Mouse (Mus musculus): ENCODE data around the gene Vamp2. TPM values are rescaled to one million over a fixed set of nuclear protein-coding genes. Genes with fewer than 3 reads are reported as not detected.

Vamp2 gene
- polyA plus RNA-seq, 1 experiment: 43.1 TPM

GRCm38 (mm10) chr11:69128426-69129122 is 40.3 kb downstream of the Vamp2 start:
- no peak overlapping the region for H3K4me3 ChIP-seq (ENCODE audit: control insufficient read depth, low read depth, low read length)
- H3K27ac ChIP-seq (ENCODE audit: control insufficient read depth, insufficient read depth, low read depth, low read length): no peak overlapping the region
- no peaks in the 10 kb centered on the region for H3K36me3 ChIP-seq (ENCODE audit: control insufficient read depth, insufficient read depth, low read length)
- H3K27me3 ChIP-seq (ENCODE audit: control insufficient read depth, insufficient read depth, low read length): no peaks in the 10 kb centered on the region
- no peak for TF ChIP-seq POLR2A (IDR thresholded peaks at IDR 0.05; ENCODE audit: control insufficient read depth, low read depth, low read length)
- TF ChIP-seq CTCF (IDR thresholded peaks at IDR 0.05; ENCODE audit: control insufficient read depth, insufficient read depth, insufficient replicate concordance, low read depth, low read length): no peak
- H3K4me1 ChIP-seq (ENCODE audit: control insufficient read depth, insufficient read depth, low read length): peaks cover 13% of the 10 kb centered on the region

DNA sequence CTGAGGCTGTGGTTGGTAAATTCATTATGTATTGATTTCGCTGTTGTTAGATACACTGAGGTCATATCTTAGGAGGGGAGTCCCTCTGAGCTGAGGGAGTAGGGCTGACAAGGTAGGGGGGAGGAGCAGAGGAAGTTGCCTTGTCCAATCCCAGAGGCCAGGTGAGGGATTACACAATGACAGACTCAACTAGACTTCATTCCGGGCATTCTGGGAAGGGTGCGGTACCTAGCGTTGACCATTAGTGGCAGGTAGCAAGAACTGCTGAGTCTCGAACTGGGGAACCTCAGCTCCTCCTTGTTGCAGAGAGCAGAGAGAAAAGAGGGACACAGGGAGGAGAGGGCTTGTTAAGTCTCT is 45.3 kb downstream of the Vamp2 start:
- Histone ChIP-seq H3K27me3 (ENCODE audit: control insufficient read depth, insufficient read depth, low read length) (no peaks in the 10 kb centered on the region), H3K27ac (ENCODE audit: control insufficient read depth, insufficient read depth, low read depth, low read length) (no peak overlapping the region)
- TF ChIP-seq CTCF (IDR thresholded peaks at IDR 0.05; ENCODE audit: control insufficient read depth, insufficient read depth, insufficient replicate concordance, low read depth, low read length): no peak
- no peak for TF ChIP-seq POLR2A (IDR thresholded peaks at IDR 0.05; ENCODE audit: control insufficient read depth, low read depth, low read length)

GRCm38 (mm10) chr11:69133923-69134621 is 45.8 kb downstream of the Vamp2 start:
- Histone ChIP-seq H3K4me1 (ENCODE audit: control insufficient read depth, insufficient read depth, low read length) (peaks cover 8% of the 10 kb centered on the region), H3K36me3 (ENCODE audit: control insufficient read depth, insufficient read depth, low read length) (no peaks in the 10 kb centered on the region), H3K4me3 (ENCODE audit: control insufficient read depth, low read depth, low read length) (peak overlapping the region; percentile 42), H3K27me3 (ENCODE audit: control insufficient read depth, insufficient read depth, low read length) (no peaks in the 10 kb centered on the region), H3K27ac (ENCODE audit: control insufficient read depth, insufficient read depth, low read depth, low read length) (no peak overlapping the region)
- TF ChIP-seq CTCF (IDR thresholded peaks at IDR 0.05; ENCODE audit: control insufficient read depth, insufficient read depth, insufficient replicate concordance, low read depth, low read length) (peak; percentile 2; the same call in 1 of the 2 replicates), POLR2A (IDR thresholded peaks at IDR 0.05; ENCODE audit: control insufficient read depth, low read depth, low read length) (peak; percentile 21; the same call in 1 of the 2 replicates)

More for the DNA sequence above, 45.3 kb downstream of the Vamp2 start:
- no peaks in the 10 kb centered on the region for H3K36me3 ChIP-seq (ENCODE audit: control insufficient read depth, insufficient read depth, low read length)
- no peak overlapping the region for H3K4me3 ChIP-seq (ENCODE audit: control insufficient read depth, low read depth, low read length)
- H3K4me1 ChIP-seq (ENCODE audit: control insufficient read depth, insufficient read depth, low read length): peaks cover 8% of the 10 kb centered on the region

DNA sequence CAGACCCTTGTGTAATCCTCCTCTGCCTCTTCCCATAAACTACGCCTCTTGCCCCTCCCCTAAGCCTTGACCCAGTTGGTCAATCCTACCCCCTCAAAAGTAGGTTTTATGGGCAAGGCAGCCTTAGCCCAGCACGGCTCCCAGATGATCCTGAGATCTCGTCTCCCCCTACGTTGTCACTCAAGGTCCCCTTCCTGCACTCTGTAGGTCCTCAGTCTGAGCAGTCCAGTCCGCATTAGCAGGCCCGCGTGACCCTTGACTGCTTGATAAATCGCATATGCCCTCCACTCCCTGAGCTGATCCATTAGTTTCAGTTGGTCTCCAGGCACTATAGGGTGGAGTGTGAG is 46.3 kb downstream of the Vamp2 start:
- Histone ChIP-seq H3K36me3 (ENCODE audit: control insufficient read depth, insufficient read depth, low read length) (no peaks in the 10 kb centered on the region), H3K27me3 (ENCODE audit: control insufficient read depth, insufficient read depth, low read length) (no peaks in the 10 kb centered on the region), H3K4me1 (ENCODE audit: control insufficient read depth, insufficient read depth, low read length) (peaks cover 8% of the 10 kb centered on the region), H3K27ac (ENCODE audit: control insufficient read depth, insufficient read depth, low read depth, low read length) (no peak overlapping the region), H3K4me3 (ENCODE audit: control insufficient read depth, low read depth, low read length) (peak overlapping the region; percentile 42)
- TF ChIP-seq POLR2A (IDR thresholded peaks at IDR 0.05; ENCODE audit: control insufficient read depth, low read depth, low read length) (no peak), CTCF (IDR thresholded peaks at IDR 0.05; ENCODE audit: control insufficient read depth, insufficient read depth, insufficient replicate concordance, low read depth, low read length) (no peak)

DNA sequence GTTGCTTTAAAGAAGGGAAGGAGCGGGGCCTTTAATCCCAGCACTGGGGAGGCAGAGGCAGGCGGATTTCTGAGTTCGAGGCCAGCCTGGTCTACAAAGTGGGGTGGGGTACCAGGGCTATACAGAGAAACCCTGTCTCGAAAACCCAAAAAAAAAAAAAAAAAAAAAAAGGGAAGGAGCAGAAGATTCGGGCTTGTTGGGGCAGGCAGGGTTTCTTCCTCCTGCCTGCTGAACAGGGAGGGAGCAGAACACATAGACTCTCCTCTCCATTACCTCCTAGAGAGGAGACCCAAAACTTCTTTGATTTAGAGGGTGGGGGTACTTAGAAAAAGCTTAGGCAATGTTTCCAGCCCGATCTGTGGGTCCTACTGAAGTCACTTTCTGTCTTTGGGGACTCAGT is 47.1 kb downstream of the Vamp2 start:
- Histone ChIP-seq H3K4me1 (ENCODE audit: control insufficient read depth, insufficient read depth, low read length) (peaks cover 8% of the 10 kb centered on the region), H3K27me3 (ENCODE audit: control insufficient read depth, insufficient read depth, low read length) (no peaks in the 10 kb centered on the region), H3K4me3 (ENCODE audit: control insufficient read depth, low read depth, low read length) (no peak overlapping the region), H3K36me3 (ENCODE audit: control insufficient read depth, insufficient read depth, low read length) (no peaks in the 10 kb centered on the region), H3K27ac (ENCODE audit: control insufficient read depth, insufficient read depth, low read depth, low read length) (no peak overlapping the region)
- TF ChIP-seq POLR2A (IDR thresholded peaks at IDR 0.05; ENCODE audit: control insufficient read depth, low read depth, low read length) (no peak), CTCF (IDR thresholded peaks at IDR 0.05; ENCODE audit: control insufficient read depth, insufficient read depth, insufficient replicate concordance, low read depth, low read length) (no peak)

Other genes starting within 250 kb of the Vamp2 start
- gene Ndel1, start 216.6 kb upstream of the Vamp2 start, polyA plus RNA-seq (2012; rRNA removed): 73.8 and 80.3 TPM in 2 replicates
- gene Rnf222, start 199.9 kb upstream of the Vamp2 start, polyA plus RNA-seq (2012; rRNA removed): 1.1 TPM in 2 replicates
- 938 and 997 TPM in 2 replicates for gene Rpl26, start 186.9 kb upstream of the Vamp2 start, polyA plus RNA-seq (2012; rRNA removed)
- gene Odf4, start 161.4 kb upstream of the Vamp2 start, polyA plus RNA-seq (2012; rRNA removed): 506 and 512 TPM in 2 replicates
- 3.7 and 3.8 TPM in 2 replicates for gene Arhgef15, start 131.0 kb upstream of the Vamp2 start, polyA plus RNA-seq (2012; rRNA removed)
- 40.8 and 56.4 TPM in 2 replicates for gene Slc25a35, start 120.4 kb upstream of the Vamp2 start, polyA plus RNA-seq (2012; rRNA removed)
- 1,176 and 1,231 TPM in 2 replicates for gene Rangrf, start 113.3 kb upstream of the Vamp2 start, polyA plus RNA-seq (2012; rRNA removed)
- gene Pfas, start 80.0 kb upstream of the Vamp2 start, polyA plus RNA-seq (2012; rRNA removed): 9.6 and 11.8 TPM in 2 replicates
- 44.5 and 44.9 TPM in 2 replicates for gene Ctc1, start 72.6 kb upstream of the Vamp2 start, polyA plus RNA-seq (2012; rRNA removed)
- 15.2 and 17.9 TPM in 2 replicates for gene Aurkb, start 42.8 kb upstream of the Vamp2 start, polyA plus RNA-seq (2012; rRNA removed)
- 13.4 and 15.8 TPM in 2 replicates for gene Borcs6, start 28.8 kb upstream of the Vamp2 start, polyA plus RNA-seq (2012; rRNA removed)
- gene Tmem107, start 17.7 kb upstream of the Vamp2 start, polyA plus RNA-seq (2012; rRNA removed): 135 and 142 TPM in 2 replicates
- 103 and 106 TPM in 2 replicates for gene Per1, start 6.7 kb downstream of the Vamp2 start, polyA plus RNA-seq (2012; rRNA removed)
- 0.17 TPM in 2 replicates for gene Hes7, start 31.9 kb downstream of the Vamp2 start, polyA plus RNA-seq (2012; rRNA removed)
- gene 9130213A22Rik, start 34.1 kb downstream of the Vamp2 start, polyA plus RNA-seq (2012; rRNA removed): 0.24 and 0.28 TPM in 2 replicates
- 6.1 and 7.0 TPM in 2 replicates for gene Aloxe3, start 37.4 kb downstream of the Vamp2 start, polyA plus RNA-seq (2012; rRNA removed)
- 0.29 and 0.49 TPM in 2 replicates for gene Alox12b, start 68.5 kb downstream of the Vamp2 start, polyA plus RNA-seq (2012; rRNA removed)
- gene Alox8, start 109.4 kb downstream of the Vamp2 start, polyA plus RNA-seq (2012; rRNA removed): 0.05 and 0.06 TPM in 2 replicates
- 0.16 and 0.17 TPM in 2 replicates for gene Gucy2e, start 148.5 kb downstream of the Vamp2 start, polyA plus RNA-seq (2012; rRNA removed)
- 20.6 and 21.6 TPM in 2 replicates for gene Cntrob, start 235.3 kb downstream of the Vamp2 start, polyA plus RNA-seq (2012; rRNA removed)
- gene Trappc1, start 235.5 kb downstream of the Vamp2 start, polyA plus RNA-seq (2012; rRNA removed): 17.9 and 25.5 TPM in 2 replicates
- 12.1 and 12.2 TPM in 2 replicates for gene Kcnab3, start 237.8 kb downstream of the Vamp2 start, polyA plus RNA-seq (2012; rRNA removed)

Measured in testis, adult 2 months (tissue).